Mouse (Mus musculus): ENCODE measurements around the gene Irf8.
A peak's percentile ranks its signal among the peaks of the same experiment; 100 is the strongest.

The Irf8 gene

DNA sequence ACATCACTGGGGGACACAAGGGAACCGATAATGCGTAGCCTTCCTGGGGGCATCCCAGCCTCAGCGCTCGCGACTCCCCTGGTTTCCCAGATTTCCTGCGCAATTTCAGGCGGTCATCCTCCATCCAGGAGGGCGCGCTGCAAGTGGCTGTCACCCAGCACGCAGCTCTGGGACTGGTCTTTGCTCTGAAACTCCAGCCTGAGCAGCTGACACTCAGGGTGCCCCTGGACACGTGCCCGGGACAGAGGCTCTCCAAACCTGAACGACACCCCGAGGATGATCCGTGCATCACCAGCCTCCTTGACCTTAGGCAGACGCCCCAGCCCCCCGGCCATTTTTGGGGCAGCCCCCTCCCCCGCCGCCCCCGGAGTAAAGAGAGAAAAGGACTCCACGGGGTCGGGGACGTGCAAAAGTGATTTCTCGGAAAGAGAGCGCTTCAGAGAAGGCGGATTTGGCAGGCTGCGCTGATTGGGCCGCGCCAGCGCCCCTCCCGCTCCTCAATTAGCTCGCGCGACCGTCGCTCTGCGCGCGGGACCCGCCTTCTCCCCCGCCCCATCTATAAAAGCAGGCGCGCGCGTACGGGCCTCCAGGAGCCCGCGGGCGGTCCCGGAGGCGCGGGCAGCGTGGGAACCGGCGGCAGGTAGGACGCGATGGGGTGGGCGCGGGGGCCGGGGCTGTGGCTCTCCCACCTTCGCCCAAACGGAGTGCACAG, at the start of gene Irf8:
Gene Irf8 (plus strand): TSS at position 589 of the 712 bp plus-strand sequence.
- DNase-seq (ENCODE audit: low spot score in 2 of 2), result peak; percentile 89

DNA sequence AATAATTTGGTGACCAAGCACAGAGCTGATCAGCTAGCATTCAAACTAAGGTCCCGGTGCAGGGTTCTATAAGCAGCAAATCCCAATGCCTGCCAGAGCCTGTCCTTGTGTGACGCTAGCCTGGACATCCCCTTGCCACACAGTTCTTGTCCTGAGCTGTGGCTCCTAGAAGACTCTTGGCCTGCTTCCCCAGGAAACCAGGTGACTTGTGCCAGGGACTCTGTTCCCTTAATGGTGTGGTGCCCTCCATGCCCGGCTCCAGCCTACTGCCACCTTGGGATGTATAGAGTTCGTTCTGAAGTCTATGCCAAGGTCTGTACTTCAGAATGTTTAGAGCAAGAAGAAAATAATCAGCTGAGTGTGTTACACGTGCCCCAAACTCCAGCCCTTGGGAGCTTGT, 49.6 kb upstream of the Irf8 start:
- no peak for DNase-seq (ENCODE audit: low spot score in 2 of 2)

DNA sequence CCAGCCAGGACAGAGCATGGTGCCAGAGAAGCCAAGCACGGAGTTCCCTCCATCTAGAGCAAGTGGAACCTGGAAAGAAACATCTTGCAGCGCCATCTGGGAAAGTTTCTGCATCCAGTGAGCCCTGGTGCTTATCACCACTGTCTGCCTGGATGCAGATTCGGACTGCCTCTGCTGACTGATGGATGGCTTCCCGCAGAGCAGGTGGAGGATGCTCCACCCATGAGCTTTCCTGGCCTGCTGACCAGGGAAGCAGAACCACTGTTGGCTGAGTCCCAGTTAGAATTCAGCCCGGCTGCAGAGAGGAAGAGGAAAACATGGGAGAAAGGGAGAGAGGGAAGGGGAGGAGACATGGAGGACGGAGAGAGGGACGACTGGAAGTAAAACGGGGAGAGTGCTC, 48.4 kb upstream of the Irf8 start:
- DNase-seq (ENCODE audit: low spot score in 2 of 2), result peak; percentile 69 to 71

DNA sequence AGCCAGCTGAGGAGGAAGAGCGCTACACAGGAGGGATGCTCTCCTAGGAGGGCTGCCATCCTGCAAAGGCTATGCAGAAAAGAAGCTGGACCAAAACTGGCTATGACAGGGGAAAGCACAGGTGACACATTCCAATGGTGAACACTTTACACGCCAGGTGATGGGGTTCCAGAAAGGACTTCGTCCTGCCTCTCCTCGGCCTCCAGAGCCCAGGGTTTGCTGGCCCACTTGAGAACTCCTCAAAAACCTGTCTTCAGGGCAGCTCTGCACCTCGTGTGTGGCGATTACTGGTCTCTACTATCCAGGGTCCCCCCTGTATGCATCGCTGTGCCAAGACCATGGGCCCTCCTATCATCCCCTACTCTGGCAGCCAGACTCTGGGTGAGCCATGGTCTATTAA, 47.6 kb upstream of the Irf8 start:
- DNase-seq (ENCODE audit: low spot score in 2 of 2), result no peak

DNA sequence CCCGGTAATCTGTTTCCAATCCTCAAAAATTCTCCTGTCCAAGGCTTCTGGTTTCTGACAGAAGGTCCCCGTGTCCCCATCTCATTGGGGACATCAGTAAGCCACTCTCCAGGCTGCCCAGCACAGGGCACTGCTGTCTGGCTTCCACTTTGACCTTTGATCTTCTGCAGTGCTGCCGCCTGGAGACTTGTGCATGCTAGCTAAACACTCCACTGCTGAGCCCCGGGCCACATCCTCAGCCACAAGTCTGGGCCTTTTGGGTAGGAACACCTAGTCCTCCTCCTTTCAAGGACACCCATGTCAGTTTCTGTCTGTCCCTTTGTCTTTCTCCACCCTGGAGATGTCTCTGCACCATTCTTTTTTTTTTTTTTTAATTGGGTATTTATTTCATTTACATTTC, 43.2 kb upstream of the Irf8 start:
- DNase-seq (ENCODE audit: low spot score in 2 of 2), result no peak

DNA sequence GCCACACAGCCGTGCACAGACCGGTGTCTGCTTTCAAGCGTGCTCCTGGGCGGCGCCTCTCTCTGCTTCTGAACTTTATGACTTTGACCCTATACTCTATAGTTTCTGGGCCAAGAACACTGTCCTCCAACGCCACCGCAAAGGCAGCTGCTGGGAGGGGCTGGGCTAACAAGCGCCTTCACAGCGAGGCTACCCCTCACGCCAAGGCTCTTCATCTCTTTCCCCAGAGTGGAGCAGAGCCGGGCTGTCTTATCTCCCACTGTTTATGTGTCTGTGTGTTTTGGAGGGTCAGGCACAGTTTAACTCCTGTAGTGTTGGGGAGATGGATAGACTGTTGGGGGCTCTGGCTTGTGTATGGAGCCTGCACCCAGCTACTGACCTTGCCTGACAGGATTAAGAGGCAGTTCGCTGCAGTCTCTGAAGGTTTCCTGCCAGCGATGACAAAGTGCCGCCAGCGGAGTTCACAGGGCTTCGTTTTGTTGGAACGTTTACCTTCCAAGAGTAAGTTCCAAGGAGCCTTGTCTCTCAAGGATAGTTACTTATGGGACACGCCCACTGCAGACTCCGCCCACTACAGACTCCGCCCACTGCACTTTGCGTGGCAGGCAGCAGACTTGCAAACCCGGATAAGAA, 42.2 kb upstream of the Irf8 start:
- no peak for DNase-seq (ENCODE audit: low spot score in 2 of 2)

DNA sequence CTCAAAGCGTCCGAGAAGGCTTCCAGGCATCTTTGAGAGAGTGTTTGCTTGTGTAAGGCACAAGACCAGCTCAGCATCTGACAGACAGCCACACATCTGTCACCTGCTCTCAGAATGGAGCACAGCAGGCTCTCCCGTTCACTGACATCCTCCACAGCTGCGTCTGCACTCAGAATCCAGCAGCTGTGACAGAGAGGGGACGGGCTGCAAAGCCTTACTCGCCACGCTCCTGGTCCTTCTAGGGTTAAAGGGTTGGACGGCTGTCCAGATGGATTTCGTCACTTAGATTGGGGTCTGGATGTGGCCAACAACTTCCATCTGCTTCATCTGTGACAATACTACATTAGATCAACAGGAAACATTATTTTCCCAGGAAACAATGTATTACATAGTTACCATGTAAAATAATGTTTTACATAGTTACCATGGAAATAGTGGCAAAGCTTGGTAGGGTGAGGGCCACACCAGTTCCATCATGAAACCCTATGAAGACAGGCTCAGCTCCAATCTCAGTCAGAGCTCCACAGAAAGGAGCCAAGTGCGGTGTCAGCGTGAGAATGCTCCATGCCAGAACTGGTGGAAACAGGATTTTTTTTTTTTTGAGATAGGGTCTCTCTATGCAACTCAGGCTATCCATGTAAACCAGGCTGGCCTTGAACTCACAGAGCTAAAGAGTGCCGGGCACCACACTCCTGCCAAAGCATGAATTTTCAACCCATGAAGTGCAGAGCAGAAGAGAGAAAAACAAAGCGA, 39.6 kb upstream of the Irf8 start:
- DNase-seq (ENCODE audit: low spot score in 2 of 2), result peak; percentile 62 to 65

DNA sequence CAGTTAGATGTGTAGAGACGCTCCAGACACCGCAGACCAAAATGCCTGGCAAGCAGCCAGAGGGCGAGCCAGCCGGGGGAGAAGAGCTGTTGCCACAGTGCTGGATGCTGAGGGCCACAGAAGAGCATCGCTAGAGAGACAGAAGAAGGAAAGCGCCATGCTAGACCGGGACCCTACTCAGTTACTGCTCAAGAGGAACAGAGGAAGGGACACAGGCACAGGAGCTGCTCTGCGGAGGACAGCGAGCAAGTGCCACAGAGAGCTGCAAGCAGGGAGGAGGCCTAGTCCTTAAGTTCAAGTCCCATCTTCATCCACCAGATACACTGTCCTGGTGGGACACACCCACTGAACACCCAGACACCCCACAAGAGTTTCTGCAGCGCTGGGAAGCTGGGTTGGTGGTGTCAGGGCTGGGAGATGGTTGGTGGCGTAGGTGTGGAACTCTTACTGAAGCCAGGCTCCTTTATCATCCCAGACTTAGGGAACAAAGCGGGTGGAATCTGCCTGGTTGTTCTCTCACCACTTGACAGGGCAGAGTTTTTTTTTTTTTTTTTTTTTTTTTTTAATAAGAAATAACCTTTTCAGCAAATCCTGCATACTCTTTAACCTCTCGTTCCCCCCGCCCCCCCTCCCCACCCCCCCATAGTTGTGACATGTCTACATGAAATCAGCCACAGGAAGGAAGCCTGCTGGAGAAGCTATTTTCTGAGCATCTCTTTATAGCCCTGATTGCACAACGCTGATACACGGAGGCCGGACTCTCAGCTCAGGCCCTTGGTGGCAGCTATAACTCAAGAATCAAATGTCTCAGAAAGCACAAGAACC, 38.8 kb upstream of the Irf8 start:
- no peak for DNase-seq (ENCODE audit: low spot score in 2 of 2)

DNA sequence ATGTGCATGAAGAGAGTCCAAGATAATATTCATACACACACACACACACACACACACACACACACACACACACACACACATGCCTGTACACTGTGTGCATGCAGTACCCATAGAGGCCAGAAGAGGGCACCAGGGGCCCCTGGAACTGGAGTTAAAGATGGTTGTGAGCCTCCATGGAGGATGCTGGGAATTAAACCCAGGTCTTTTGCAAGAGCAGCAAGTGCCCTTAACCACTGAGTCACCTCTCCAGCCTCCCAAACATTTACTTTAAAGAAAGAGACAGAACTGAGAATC, 38.2 kb upstream of the Irf8 start:
- no peak for DNase-seq (ENCODE audit: low spot score in 2 of 2)

DNA sequence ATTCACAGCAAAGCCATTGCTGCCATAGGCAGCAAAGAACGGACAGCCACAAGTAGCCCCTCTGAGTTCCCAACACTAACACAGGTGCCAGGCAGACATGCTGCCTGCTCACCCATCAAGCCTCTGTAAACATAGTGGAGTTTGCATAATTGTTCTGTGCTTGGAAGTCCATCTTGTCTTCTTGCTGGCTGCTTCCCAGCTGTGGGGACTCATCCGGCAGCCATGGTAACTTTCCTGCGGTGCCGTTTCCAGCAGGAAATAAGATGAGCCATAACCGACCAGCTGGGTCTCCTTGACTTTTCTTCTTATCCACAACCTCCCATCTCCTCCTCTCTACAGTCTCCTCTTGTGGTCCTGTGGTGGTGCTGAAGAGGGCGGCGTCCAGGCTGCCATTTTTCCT, 37.7 kb upstream of the Irf8 start:
- no peak for DNase-seq (ENCODE audit: low spot score in 2 of 2)

DNA sequence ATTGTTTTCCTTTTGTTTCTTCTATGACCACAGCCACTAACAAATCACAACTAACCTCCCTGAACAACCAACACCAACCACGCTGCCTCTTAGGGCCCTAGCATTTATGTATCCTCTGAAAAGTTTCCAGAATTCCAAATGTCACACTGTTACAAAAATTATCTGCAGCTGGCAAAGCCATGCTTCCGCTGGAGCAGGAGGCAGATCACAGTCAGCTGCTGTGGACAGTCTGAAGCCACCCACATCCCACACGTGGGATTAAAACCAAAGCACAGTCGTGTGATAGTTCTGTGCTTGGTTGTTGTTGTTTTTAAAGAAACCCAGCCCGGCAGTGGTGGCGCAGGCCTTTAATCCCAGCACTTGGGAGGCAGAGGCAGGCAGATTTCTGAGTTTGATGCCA, 37.1 kb upstream of the Irf8 start:
- DNase-seq (ENCODE audit: low spot score in 2 of 2), result peak in 1 of 2 experiments; percentile 42

DNA sequence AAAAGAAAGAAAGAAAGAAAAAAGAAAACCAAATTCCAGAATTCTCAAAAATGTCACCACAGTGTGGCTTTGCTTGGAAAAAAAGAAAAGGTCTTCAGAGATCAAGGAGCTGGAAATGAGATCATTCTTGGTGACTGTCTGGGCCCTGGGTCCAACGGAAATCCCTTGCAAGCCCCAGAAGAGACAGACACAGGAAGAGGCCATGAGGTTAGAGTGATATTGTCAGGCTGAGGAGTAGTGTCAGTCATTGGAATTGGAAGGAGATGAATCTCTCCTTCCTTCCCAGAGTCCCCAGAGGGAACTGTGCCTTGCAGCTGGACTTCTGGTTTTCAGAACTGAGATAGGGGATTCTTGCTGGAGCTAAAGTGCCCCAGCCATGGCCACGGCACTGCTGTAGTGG, 36.6 kb upstream of the Irf8 start:
- no peak for DNase-seq (ENCODE audit: low spot score in 2 of 2)

DNA sequence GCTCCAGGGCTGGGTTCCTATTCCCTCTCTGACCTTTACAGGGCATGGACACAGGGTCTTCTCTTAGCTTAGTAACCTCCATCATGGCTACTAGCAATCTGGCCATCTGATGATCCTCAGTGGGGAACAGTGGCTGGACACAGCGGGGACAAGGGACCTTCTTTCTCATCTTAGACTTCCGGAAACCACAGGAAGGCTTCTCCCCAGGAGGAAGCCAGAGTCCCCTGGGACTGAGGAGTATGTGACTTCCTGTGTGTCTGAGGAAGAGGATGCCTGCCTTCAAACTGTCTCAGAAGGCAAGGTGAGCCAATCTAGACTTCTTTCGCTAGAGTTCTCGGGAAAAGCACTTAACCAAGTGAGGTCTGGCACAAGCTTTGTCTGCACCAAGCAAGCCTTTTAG, 36.1 kb upstream of the Irf8 start:
- no peak for DNase-seq (ENCODE audit: low spot score in 2 of 2)

DNA sequence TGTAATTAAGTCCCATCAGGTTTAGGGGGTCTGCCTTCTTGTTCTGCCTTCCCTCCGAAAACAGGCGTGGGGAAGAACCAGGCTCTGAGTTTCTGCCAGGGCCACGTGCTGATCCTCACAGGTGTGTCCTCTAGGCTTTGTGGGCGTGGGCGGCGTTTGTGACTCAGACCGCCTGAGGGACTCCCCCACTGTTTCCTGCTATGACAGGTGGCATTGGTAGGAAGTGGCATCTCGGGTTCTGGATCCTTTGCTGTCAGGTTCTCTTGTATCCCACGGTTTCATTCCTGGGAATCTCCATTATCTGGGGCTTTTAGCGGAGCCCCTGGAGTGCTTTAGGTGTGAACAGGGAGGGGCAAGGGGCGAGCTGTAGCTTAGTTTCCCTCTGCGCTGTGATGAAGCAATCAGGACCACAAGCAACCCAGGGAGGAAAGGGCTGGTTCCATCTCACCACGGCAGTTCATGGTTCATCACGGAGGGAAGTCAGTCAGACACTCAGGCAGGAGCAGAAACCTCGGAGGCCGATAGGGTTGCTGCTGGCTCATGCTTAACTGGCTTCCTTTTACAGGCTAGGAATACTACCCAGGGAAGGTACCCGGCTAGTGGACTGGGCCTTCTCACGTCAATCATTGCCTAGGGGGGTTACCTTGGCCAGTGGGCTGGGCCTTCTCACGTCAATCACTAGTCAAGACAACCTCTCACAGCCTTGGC, 34.2 kb upstream of the Irf8 start:
- DNase-seq (ENCODE audit: low spot score in 2 of 2), result no peak

DNA sequence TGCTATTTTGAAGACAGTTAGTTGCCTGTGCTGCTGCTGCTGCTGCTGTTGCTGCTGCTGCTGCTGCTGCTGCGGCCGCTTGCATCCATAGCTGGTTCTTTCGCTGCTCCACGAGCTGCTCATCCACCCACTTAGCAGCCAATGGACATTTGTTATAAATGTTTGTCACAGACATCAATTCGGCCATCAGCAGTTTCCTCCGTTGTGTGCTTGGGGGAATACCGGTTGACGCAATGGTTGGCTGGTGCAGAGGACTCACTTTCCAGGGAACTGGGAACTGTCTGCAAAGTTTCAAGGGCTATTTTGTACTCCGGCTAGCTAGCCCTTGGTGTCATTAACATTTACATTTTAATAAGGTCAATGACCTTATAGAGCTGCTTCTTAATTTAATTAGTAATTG, 32.0 kb upstream of the Irf8 start:
- DNase-seq (ENCODE audit: low spot score in 2 of 2), result peak in 1 of 2 experiments; percentile 50

DNA sequence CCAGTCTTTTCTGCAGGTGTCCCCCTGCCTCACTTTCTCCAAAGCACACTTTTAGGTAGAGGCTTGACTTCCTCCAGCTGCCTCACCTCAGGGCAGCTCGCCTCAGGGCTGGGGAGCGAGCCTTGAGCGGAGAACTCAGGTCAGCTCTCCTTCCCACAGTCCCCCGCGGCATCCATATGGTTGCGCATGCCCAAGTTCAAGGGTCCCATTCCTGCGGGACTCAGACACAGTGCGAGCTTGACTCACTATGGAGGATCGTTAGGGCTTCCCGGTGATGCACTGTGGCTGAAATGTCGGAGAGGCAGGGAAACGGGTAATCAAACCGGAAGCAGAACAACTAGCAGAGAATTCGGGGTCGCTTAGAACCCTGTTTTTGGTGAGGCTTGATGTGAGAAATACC, 31.0 kb upstream of the Irf8 start:
- no peak for DNase-seq (ENCODE audit: low spot score in 2 of 2)

DNA sequence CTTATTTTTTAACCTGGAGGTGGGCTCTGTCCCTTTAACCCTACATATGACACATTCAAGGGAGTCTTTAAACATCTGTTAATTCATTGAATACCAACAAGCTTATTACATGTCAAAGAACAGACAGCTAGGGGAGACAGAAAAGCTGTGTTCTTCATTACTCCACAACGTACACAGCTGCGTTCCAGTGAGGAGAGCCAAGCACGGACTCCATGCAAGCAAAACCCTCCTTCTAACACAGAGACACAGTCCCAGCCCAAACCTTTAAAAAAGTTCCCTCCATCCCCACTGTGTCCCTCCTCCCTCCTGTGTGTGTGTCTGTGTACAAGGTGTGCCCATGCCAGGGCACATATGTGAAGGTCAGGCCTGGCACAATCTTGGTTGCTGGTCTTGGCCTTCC, 30.0 kb upstream of the Irf8 start:
- no peak for DNase-seq (ENCODE audit: low spot score in 2 of 2)

DNA sequence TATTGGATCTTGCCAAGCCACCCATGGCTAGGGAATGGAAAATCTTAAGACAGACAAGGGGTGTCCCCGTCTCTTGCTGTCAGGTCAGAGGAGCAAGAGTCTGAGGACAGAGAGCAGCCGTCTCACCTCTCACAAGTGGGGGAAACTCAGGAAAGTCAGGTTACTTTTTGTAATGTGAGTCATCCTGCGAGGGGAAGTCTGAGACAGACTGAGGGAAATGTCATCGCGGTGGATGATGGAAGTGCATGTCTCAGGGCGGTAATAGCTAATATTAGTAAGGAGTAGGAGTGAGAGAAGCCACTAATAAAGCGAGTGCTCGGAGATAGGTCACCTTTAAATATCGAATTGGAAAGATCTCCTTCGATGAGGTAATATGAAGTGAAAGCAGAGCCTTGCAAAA, 27.0 kb upstream of the Irf8 start:
- no peak for DNase-seq (ENCODE audit: low spot score in 2 of 2)

DNA sequence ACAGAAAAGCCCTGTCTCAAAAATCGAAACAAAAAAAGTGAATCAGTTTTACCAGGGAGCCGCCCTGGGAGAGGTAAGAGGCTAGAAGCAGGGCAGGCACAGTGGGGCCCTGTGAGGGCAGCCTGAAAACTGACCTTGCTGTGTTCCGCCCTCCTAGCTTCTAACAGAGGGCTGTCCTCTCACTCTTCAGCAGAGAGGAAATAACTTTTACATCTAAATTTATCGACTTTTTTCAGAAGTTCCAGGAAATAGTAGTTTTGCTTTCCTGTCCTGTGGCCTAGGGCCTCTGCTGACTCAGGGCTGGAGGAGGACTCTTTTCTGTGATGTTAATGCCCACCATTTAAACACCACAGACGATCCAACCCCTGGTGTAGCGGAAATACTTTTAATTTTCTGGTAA, 21.0 kb upstream of the Irf8 start:
- DNase-seq (ENCODE audit: low spot score in 2 of 2), result peak in 1 of 2 experiments; percentile 50

DNA sequence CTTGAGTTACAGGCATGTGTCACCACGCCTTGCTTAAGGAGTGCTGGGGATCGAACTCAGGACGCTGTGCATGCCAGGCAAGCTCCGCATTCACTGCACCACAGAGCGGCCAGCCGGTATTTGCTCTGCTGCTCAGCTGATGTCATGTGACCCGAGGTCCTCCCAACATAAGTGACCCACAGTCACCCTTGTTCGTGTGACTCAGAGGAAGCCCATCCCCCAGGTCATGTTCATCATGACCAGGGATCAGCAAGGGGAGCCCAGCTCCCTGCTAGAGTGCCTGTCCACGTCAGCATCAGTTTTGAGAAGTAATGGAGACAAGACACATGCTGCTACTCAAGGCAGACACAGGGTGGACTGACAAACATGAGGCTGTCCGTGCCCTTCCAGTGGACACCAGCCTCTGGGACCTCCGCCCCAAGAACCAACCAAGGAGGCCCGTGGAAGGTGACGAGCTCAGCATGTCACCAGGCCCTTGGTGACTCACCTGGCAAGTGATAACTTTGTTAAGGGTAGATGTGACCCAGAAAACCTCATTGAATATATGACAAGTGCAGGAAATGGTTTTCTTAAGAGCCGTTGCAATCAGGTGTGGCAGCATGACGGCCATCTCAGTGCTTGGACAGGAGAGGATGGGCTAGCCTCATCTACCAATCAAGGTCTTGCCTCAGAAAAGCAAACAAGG, 20.0 kb upstream of the Irf8 start:
- DNase-seq (ENCODE audit: low spot score in 2 of 2), result no peak

DNA sequence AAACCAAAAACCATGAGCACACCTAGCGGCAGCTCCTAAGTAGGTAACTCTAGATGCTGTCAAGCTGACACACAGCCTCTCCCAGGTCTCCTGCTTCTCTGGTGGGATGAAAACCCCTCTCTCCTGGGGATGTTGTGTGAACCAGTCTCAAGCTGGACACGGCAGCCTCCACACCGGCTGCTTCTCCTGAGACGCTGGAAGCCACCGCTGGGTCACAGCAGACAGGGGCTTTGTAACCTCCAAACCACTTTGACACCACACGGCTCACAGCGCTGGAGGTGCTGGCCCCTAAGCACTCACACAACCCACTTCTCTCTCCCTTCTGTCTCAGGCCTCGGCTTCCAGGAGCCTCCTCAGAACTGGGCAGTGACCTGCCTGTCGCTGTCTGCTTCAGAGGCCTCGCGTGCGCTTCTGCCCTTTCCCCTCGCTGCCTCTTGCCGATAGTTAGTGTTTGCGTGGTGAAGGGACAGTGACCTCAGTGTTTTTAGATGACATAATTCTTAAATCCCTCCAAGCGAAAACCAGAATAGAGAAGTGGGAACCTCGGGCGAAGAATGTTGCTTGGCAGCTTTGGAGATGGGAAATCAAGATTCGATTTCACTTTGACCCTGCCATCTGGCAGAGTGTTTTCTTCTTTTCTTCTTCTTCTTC, 16.4 kb upstream of the Irf8 start:
- DNase-seq (ENCODE audit: low spot score in 2 of 2), result no peak
